Mouse (Mus musculus) frontal cortex, postnatal 10 days (tissue): ENCODE measurements around the gene Hpn.

Source experiments
- DNase-seq, 2 experiments: peaks; one replicate each; pipeline ENCODE4 v3.0.0; 2022; ENCODE audit warnings: low spot score in 2 of 2, mixed read lengths in 1 of 2

Gene Hpn

GRCm38 (mm10) chr7:31081106-31081505 is 34.0 kb downstream of the Hpn start:
- DNase-seq: no peak

- DNase-seq: no peak
Measured at GRCm38 (mm10) chr7:31080611-31081010, 34.5 kb downstream of the Hpn start.

GRCm38 (mm10) chr7:31079670-31080069 is 35.4 kb downstream of the Hpn start:
- no peak for DNase-seq

GRCm38 (mm10) chr7:31077885-31078445 is 37.1 kb downstream of the Hpn start:
- DNase-seq: peak in 1 of 2 experiments; percentile 55

- DNase-seq: peak; percentile 57 to 69
Measured at GRCm38 (mm10) chr7:31077470-31077869, 37.6 kb downstream of the Hpn start.

- no peak for DNase-seq
Measured at GRCm38 (mm10) chr7:31076492-31076891, 38.6 kb downstream of the Hpn start, which contains the start of gene Fxyd3. Fxyd3 (minus strand) TSS chr7:31076704.

GRCm38 (mm10) chr7:31074713-31075069 is 40.4 kb downstream of the Hpn start:
- no peak for DNase-seq

GRCm38 (mm10) chr7:31074061-31074712 is 40.9 kb downstream of the Hpn start:
- DNase-seq: no peak

- no peak for DNase-seq
Measured at GRCm38 (mm10) chr7:31073546-31073945, 41.5 kb downstream of the Hpn start.

GRCm38 (mm10) chr7:31072326-31072725 is 42.8 kb downstream of the Hpn start:
- DNase-seq: no peak

GRCm38 (mm10) chr7:31070324-31070723 is 44.8 kb downstream of the Hpn start:
- no peak for DNase-seq

- no peak for DNase-seq
Measured at GRCm38 (mm10) chr7:31069491-31069890, 45.6 kb downstream of the Hpn start.

- DNase-seq: peak in 1 of 2 experiments; percentile 40
Measured at GRCm38 (mm10) chr7:31067836-31068235, 47.3 kb downstream of the Hpn start.

- DNase-seq: no peak
Measured at GRCm38 (mm10) chr7:31063074-31063560, 52.0 kb downstream of the Hpn start.

GRCm38 (mm10) chr7:31060621-31061010 is 54.5 kb downstream of the Hpn start:
- no peak for DNase-seq

- DNase-seq: no peak
Measured at GRCm38 (mm10) chr7:31059919-31060620, 55.0 kb downstream of the Hpn start.

GRCm38 (mm10) chr7:31059108-31059507 is 56.0 kb downstream of the Hpn start, which contains the start of gene Lgi4:
Lgi4 (plus strand) TSS chr7:31059342.
- DNase-seq: peak; percentile 78 to 79

- DNase-seq: no peak
Measured at GRCm38 (mm10) chr7:31058211-31058610, 56.9 kb downstream of the Hpn start.

- DNase-seq: no peak
Measured at GRCm38 (mm10) chr7:31057730-31058129, 57.4 kb downstream of the Hpn start.

- DNase-seq: no peak
Measured at GRCm38 (mm10) chr7:31057071-31057470, 58.0 kb downstream of the Hpn start, which contains the start of gene Fxyd1. Fxyd1 (minus strand) TSS chr7:31057199.

GRCm38 (mm10) chr7:31056448-31056847 is 58.6 kb downstream of the Hpn start:
- DNase-seq: no peak

GRCm38 (mm10) chr7:31055883-31056282 is 59.2 kb downstream of the Hpn start:
- no peak for DNase-seq

GRCm38 (mm10) chr7:31055354-31055824 is 59.7 kb downstream of the Hpn start:
- DNase-seq: peak; percentile 52 to 63
